Mouse (Mus musculus) testis, adult 2 months (tissue): ENCODE data around the gene Hook2. TPM values are rescaled to one million over a fixed set of nuclear protein-coding genes. Genes with fewer than 3 reads are reported as not detected.
A peak's percentile ranks its signal among the peaks of the same experiment; 100 is the strongest.

ENCODE experiments used
- H3K27ac ChIP-seq: fragments of 200-500 bp; 2 replicates; pipeline ENCODE4 v1.5.1; 2012; ENCODE audit warnings: low read depth, low read length; ENCODE audit not compliant: control insufficient read depth, insufficient read depth
- H3K27me3 ChIP-seq: fragments of 200-500 bp; 2 replicates; pipeline ENCODE4 v1.6.1; 2012; ENCODE audit warnings: mild to moderate bottlenecking, low read length, moderate library complexity; ENCODE audit not compliant: control insufficient read depth, insufficient read depth
- H3K36me3 ChIP-seq: fragments of 200-500 bp; 2 replicates; pipeline ENCODE4 v1.6.1; 2012; ENCODE audit warnings: mild to moderate bottlenecking, low read length; ENCODE audit not compliant: control insufficient read depth, insufficient read depth
- H3K4me1 ChIP-seq: fragments of 200-500 bp; 2 replicates; pipeline ENCODE4 v1.6.1; 2012; ENCODE audit warnings: low read length; ENCODE audit not compliant: control insufficient read depth, insufficient read depth
- H3K4me3 ChIP-seq: fragments of 200-500 bp; 2 replicates; pipeline ENCODE4 v1.5.1; 2012; ENCODE audit warnings: low read depth, mild to moderate bottlenecking, low read length, moderate library complexity, mixed read lengths; ENCODE audit not compliant: control insufficient read depth
- CTCF ChIP-seq: fragments of 200-500 bp; IDR thresholded peaks from 2 replicates; pipeline ENCODE4 v1.5.1; 2012; ENCODE audit warnings: low read depth, mild to moderate bottlenecking, inconsistent platforms, low read length, moderate library complexity; ENCODE audit not compliant: control insufficient read depth, insufficient read depth, insufficient replicate concordance
- POLR2A ChIP-seq: fragments of 200-500 bp; IDR thresholded peaks from 2 replicates; pipeline ENCODE4 v1.6.1; 2012; ENCODE audit warnings: low read depth, mild to moderate bottlenecking, inconsistent platforms, low read length, moderate library complexity; ENCODE audit not compliant: control insufficient read depth
- polyA plus RNA-seq: library from polyadenylated mRNA; depleted of rRNA; stranded (reverse); fragments of >200 nt; gene quantifications from 2 replicates; pipeline ENCODE4 v1.2.3, GENCODE M21; 2012

Hook2 gene
- polyA plus RNA-seq, 1 experiment: 55.4 TPM

GRCm38 (mm10) chr8:85013230-85013840, 22.9 kb downstream of the Hook2 start:
- Histone ChIP-seq H3K27me3 (no peaks in the 10 kb centered on the region), H3K36me3 (no peaks in the 10 kb centered on the region), H3K4me1 (peaks cover 9% of the 10 kb centered on the region), H3K4me3 (peak overlapping the region; percentile 69), H3K27ac (no peak overlapping the region)
- TF ChIP-seq CTCF: peak; percentile 29; the same call in 1 of the 2 replicates
- no peak for TF ChIP-seq POLR2A

DNA sequence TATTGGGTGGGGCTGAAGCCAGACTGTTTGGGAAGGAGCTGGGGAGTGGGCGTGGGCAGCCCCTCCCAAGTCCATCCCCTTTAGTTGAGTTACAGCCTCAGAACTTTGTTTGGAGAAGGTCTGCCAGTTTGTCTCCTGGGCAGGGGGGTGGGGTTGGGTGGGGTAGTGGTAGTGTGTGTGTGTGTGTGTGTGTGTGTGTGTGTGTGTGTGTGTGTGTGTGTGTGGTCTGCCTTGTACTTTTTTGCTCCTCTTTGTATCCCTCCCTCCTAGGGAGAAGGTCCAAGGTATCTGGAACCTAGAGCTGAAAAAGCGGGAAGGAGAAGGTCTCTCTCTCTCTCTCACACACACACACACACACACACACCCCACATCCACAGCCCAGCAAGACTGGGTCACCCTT, 24.0 kb downstream of the Hook2 start, which contains the start of gene Best2:
TSS of gene Best2 (minus strand) at position 101 of the 400 bp plus-strand sequence.
- TF ChIP-seq POLR2A (no peak), CTCF (no peak)
- Histone ChIP-seq H3K27me3 (no peaks in the 10 kb centered on the region), H3K4me1 (peaks cover 9% of the 10 kb centered on the region), H3K27ac (no peak within 1 kb of the TSS), H3K36me3 (no peaks in the 10 kb centered on the region), H3K4me3 (peak within 1 kb of the TSS; percentile 69)

GRCm38 (mm10) chr8:85016724-85017123, 26.3 kb downstream of the Hook2 start:
- Histone ChIP-seq H3K27me3 (no peaks in the 10 kb centered on the region), H3K4me1 (peaks cover 3% of the 10 kb centered on the region), H3K36me3 (no peaks in the 10 kb centered on the region), H3K4me3 (no peak overlapping the region), H3K27ac (no peak overlapping the region)
- TF ChIP-seq POLR2A (no peak), CTCF (no peak)

- no peaks in the 10 kb centered on the region for H3K27me3 ChIP-seq
- H3K4me1 ChIP-seq: peaks cover 3% of the 10 kb centered on the region
- no peak for TF ChIP-seq CTCF
- no peak for TF ChIP-seq POLR2A
- H3K27ac ChIP-seq: no peak overlapping the region
- no peaks in the 10 kb centered on the region for H3K36me3 ChIP-seq
- H3K4me3 ChIP-seq: no peak overlapping the region
These were observed 26.8 kb downstream of the Hook2 start for GRCm38 (mm10) chr8:85017209-85017608.

DNA sequence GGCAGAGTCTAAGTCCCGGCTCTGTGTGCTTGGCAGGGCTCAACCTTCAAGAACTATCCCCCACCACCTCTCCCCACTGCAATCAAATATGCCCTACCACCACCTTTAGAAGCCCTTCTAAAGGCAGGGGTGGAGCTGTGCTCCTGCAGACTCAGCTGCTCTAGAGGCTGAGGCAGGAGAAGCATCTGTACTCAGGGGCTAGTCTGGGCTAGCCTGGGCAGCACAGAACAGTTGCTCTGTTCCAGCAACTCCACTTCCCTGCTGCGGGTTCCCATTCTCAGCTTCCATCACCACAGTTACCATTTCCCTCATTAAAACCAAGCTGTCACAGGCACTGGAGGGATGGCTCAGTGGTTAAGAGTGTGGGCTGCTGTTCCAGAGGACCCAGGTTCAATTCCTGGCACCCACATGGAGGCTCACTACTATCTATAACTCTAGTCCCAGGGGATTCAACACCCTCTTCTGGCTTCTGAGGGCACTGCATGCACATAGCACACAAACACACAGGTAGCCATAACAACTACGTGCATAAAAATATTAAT, 31.2 kb downstream of the Hook2 start:
- TF ChIP-seq POLR2A (no peak), CTCF (no peak)
- Histone ChIP-seq H3K27me3 (no peaks in the 10 kb centered on the region), H3K27ac (no peak overlapping the region), H3K4me1 (peaks cover 2% of the 10 kb centered on the region), H3K36me3 (no peaks in the 10 kb centered on the region), H3K4me3 (no peak overlapping the region)

DNA sequence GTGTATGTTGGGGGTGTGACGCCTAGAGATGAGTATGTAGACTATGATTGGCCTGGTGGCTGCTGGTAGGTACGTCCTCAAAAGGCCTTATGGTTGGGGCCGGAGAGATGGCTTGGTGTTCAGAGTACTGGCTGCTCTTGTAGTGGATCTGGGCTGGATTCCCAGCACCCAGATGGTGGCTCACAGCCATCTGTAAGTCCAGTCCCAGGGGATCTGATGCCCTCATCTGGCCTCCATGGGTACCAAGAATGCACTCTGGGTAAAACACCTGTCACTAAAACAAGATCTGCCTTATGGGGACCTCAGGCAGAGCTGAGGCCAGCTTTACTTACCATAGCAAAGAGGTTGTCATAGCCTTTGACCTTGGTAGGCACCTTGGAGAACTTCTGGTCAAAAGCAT, 33.4 kb downstream of the Hook2 start:
- Histone ChIP-seq H3K4me3 (peak overlapping the region; percentile 99), H3K27me3 (no peaks in the 10 kb centered on the region), H3K4me1 (peaks cover 2% of the 10 kb centered on the region), H3K36me3 (no peaks in the 10 kb centered on the region), H3K27ac (no peak overlapping the region)
- TF ChIP-seq CTCF (no peak), POLR2A (no peak)

GRCm38 (mm10) chr8:85025098-85025932, 34.9 kb downstream of the Hook2 start, which contains the start of gene Asna1:
Gene Asna1, minus strand, starts transcription at chr8:85025281.
- Histone ChIP-seq H3K27me3 (no peaks in the 10 kb centered on the region), H3K27ac (peak within 1 kb of the TSS; percentile 90), H3K4me3 (peak within 1 kb of the TSS; percentile 99), H3K4me1 (peaks cover 5% of the 10 kb centered on the region), H3K36me3 (no peaks in the 10 kb centered on the region)
- TF ChIP-seq CTCF: no peak
- peak; percentile 52; the same call in 1 of the 2 replicates for TF ChIP-seq POLR2A
